Mouse (Mus musculus): Measurements from ENCODE around the gene Hmga2.

The Hmga2 gene

DNA sequence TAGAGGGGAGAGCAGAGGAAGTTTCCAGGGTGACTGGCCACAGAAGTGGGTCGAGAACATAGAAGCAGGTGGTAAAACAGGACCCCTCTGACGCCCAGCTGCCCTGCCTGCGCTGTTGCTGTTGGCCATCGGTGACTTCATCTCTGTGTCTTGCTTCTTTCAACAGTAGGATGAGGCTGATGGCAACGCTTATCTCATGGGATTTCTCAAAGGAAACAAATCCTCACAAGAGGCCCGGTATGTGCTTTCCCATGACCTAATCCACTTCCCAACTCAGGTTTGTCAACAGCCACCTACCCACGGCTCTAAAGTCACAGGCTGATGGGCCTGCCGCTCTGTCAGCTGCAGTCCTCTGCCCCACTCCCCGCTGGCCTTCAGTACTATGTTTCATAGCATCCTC is 52.3 kb downstream of the Hmga2 start:
- DNase-seq (ENCODE audit: low spot score): no peak

DNA sequence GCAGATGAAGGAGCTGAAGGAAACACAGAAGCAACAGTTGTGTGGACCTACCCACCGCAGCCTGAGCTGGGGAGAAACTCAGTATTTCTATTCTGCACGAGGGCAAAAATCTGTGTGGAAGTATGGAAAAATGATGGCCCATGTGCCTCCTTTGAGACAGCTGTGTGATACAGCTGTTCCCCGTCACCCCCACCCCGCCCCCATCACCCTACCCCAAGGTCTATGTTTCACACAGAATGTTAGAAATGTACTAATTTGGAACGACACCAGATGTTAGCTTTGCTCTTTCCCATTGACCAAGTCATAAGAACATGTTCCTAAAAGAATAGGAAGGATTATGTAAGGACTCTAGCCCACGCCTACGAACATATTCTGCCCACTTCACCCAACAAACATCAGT is 53.0 kb downstream of the Hmga2 start:
- no peak for DNase-seq (ENCODE audit: low spot score)

DNA sequence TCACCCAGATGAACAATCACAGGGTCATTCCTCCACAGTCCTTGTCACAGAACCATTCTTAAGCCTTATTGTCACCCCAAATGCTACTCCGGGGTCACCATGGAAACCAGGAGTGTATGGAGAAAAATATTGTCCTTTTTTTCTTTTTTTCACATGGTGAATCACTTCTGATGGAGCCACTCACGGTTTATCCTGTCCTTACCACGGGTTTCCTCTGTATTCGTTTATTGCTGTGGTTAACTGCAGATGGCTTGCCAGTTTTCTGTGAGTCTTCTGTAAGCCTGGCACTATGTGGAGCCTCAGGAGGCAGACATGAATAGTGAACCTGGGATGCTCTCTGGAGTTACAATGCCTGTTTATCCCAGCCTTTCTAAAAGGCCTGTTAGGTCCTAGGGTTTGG is 53.4 kb downstream of the Hmga2 start:
- DNase-seq (ENCODE audit: low spot score): no peak

DNA sequence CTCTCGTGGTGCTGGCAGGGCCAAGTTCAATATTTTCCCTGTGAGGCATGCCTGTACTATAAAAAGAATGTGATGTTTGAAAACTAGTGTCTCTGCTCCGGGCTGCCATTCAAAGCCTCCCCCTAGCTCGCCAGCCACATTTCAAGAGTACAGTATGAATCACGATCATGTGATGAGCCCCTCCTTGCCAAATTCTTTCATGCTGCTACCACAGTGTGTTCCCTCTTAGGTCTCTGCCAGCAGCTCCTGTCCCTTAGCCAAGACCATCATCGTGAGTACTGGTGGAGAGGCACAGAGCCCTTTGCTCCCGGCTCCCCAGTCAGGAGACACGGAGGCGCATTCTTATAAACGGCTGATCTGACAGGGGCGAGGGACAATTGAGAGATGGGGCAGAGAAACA is 54.2 kb downstream of the Hmga2 start:
- peak; percentile 77 for DNase-seq (ENCODE audit: low spot score)

DNA sequence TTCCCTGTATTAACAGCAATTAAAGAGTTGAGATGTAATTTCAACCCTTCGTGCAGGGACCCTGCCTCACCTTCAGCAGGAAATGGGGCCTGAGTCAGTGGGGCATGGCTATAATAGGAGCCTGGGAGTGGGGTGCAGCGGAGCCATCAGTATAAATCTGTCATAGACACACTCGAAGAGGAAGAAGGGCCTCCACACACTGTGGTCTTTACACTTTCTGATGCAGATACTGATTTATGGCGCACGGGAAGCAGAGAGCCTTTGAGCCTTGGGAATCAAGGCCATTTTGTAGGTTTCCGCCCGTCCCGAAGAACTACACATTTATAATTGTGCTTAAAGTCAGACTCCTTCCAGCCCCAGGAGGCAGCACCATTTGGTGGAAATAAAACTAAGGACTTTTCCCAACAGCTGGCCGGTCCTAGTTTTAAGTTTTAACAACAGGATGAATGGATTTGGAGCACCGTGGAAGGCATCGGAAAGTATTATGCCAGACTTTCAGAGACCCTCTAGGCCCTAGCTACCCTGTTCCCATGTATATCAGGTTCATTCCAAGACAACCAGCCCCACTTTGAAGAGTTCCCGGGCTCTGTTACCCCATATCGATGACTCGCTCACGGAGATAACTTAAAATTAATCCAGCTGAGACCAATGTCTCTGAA is 55.2 kb downstream of the Hmga2 start:
- DNase-seq (ENCODE audit: low spot score): no peak

DNA sequence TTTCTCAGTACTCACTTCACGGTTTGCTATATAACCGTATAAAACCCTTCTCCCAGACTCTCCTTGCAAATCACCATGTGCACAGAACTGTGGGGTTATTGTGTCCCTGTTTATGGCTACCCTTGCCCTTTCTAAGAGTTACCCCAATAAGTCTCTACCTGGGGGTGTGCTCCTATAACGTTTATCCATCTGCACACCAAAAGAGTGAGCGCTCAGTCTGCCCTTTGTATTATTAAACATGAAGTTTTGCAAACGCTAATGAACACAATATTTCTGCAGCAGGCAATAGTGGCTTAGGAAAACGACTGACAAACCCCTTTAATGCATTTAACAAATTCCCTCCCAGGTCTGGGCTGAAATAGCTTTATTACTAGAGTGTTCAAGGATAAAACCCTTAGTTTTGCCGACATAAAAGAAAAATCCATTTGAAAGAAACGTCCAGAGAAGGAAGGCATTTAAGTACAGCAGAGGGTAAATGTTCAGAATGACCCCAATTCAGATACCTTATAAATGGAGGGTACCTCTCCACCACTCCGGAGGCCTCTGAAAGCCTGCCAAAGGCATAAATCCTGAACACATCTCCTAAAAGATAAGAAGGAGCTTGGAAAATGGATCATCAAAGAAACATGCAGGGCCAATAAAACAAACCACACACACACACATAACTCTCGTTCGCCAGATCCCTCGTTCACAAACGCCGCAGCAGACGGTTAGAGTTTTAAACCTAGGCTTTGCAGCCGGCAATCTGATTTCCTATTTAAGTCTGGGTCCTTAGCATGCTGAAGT is 57.3 kb downstream of the Hmga2 start:
- no peak for DNase-seq (ENCODE audit: low spot score)

DNA sequence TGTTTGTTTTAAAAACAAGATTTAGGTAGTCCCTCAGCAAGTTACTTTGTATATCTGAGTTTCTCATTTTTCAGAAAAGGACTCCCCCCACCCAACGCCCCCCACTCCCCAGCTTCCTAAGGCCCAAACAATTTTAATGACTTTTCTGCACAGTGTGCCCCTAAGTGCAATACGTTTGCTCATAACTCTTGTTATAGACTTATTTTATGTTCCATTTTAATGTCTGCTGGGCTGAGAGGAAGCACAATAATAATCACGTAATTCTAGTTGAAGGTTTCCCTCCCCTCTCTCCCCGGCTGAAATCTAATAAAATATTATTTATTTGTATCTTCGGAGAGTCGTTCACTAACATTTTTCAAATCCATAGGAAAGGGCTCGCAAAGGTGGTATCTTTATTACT is 58.1 kb downstream of the Hmga2 start:
- DNase-seq (ENCODE audit: low spot score): no peak

DNA sequence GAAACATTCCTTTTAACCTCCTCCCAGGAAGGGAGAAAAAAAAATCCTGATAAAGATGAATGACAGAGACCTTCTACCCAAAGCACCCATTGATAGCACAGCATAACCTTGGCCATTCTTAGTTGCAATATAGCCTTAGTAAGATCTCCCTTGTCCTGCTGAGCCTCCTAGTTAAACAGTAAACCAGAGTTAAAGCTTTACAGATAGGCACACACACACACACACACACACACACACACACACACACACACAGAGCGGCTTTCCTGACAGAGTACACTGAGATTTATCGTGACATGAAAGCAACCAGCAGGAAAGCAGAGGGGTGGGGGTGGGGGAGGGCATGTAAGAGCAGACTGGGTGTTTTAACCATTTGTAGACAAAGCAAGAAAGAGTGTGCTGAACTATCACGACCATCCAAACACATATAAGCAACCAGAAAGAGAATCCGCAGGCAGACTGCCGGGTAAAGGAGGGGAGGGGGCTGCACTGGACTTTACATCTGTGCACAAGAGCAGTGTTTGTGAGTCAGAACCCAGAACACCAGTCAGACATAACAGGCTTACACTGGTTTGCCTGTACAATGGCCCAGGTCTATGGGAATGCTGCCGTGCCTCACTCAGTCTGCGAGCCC is 58.7 kb downstream of the Hmga2 start:
- no peak for DNase-seq (ENCODE audit: low spot score)

DNA sequence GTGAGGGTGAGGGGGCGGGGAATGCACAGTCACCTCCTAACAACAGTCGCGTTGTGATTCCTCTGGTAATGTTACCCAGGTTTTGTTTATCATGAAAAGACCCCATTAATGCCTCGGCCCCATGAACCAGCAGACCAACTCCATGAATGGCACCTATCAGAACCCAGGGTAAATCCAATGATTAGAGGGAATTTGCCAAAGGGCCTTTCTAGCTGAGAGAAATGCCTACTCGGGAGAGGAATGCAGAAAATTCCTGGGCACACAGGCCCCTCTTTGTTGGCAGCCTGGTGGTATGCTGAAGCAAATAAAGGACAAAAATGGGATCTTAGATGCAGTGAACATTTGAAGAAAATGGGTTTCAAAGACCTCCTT is 59.2 kb downstream of the Hmga2 start:
- no peak for DNase-seq (ENCODE audit: low spot score)

DNA sequence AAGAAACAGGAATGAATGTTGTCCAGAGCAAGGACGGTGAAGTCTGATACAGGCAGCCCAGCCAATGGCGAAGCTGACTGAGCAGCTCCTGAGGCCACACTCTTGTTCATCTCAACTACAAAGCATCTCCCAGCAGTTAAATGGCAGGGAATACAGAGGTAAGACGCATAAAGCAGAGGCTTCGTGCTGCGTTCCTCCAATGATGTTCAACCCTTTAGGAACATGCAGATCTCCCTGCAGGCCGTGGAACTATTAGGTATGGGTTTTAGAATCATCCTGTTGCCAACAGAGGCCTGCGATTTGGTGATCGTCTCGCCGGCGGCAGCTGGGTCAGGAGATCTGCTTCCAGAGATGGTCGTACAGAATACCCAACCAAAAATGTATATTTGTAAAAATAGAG is 59.6 kb downstream of the Hmga2 start:
- no peak for DNase-seq (ENCODE audit: low spot score)

DNA sequence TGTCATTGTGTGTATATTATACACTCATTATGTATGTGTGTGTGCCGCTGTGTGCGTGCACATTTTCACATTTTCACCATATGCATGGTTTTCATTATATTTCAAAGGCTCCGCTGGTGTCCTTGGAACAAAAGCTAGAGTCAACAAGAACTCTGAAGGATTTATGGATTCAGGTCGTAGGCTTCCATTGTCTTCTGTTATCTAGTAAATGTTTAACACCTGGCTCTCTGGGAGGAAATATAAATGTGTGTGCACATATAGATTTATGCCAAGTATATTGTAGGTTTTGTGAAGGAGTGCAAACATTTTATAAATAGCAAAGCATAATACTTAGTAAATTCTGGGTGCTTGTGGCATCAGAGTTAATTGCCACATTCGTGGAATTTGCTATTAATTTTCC is 64.1 kb downstream of the Hmga2 start:
- DNase-seq (ENCODE audit: low spot score): no peak

DNA sequence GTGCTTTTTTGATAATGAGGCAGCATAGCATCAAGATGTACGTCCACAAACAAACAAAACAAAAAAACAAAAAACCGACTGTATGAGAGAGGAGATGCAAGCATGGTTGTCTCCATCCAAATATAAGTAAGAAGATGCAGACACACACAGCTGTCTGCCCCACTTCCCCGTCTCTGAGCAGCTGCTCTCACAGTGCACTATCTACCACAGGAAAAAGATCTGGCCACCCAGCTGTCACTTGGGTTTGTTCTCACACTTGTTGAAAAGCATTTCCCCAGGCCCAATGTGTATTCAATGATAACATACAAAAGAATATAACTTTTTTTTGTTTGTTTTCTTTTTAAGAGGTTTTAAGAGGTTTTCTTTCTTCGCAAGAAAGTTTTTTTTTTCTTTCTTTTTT is 65.3 kb downstream of the Hmga2 start:
- no peak for DNase-seq (ENCODE audit: low spot score)

DNA sequence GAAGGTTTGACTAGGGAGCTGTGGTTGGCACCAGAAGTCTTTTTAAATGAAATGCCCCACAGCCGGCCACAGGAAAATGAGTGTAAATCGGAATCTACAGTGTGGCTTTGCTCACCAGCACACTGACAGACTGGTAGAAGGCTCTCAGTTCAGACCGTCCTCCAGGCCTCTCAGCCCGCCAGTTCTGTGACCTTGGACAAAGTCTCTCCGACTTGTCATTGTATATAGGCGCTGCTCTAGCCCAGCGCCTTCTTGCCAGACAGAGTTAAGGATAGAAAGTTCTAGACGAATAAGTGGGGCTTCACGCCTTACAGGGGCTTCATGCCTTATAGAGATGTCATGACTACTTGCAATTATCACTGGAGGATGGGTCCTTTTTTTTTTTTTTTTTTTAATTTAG is 67.1 kb downstream of the Hmga2 start:
- no peak for DNase-seq (ENCODE audit: low spot score)

DNA sequence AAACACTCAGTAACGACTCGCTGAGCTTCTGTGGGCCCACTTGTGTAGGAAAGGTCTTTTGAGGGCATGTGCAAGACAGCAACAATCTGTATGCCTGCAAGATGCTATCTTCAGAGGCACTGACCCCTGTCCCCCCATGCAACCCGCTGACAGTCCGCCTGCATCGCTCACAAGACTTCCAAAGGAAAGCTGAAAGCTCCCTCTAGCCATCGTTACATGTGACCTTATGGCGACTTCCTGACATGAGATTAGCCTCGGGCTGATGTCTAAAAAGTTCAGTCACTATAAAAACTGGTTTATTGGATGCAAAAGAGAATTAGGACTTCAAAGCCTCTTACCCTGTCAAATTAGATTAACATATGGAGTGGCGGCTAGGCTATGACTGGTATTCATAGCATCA is 69.0 kb downstream of the Hmga2 start:
- no peak for DNase-seq (ENCODE audit: low spot score)

DNA sequence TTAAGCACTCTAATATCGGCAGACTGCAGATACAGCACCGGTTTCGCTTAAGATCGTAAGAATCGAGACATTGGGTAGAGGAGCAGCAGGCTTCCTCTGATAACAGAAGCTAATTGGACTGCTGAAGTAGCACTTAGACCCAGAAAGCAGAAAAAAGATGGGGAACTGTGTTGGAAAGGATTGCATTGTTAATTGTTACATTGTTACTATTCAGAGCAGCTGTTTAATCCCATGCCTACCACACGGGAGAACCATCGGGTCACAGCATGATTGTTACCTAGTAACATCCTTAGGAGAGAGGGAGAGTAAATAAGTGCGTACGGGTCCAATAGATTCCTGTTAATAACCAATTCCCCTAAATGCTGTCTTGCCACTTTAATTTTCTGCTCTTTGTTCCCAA is 70.2 kb downstream of the Hmga2 start:
- DNase-seq (ENCODE audit: low spot score): no peak

DNA sequence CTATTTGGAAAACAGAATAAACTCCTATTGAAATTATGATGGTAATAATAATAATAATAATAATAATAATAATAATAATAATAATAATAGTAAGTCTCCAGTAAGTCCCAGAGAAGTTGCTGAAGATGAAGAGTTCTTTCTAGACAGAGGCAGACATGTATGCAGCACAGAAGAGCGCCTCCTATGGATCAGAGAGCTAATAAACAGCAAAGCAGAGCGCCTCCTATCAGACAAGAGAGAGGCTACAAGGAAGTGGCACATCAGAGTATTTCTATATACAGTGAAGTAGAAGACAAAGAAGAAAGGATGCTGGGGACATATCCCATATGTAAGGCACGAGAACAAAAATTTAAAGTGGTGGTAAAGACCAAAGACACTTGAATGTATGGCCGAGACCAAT is 70.9 kb downstream of the Hmga2 start:
- DNase-seq (ENCODE audit: low spot score): no peak

DNA sequence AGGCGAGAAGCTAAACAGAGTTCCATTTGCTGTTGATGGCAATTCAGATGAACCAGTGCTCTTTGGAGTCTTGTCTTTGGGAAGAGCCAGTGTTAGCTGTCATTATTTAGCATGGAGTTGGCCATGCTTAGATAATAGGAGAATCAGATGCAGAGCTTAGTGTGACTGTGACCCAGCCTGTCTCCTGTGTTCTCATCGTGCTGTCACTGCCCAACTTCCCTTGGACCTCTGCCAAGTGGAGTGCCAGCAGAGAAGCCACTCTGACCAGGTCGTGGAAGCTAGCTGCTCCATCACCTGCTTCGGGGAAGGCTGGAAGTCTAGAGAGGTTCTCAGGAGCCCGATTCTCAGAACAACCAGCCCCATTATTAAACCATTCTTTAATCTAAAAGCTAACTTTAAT is 73.3 kb downstream of the Hmga2 start:
- no peak for DNase-seq (ENCODE audit: low spot score)

DNA sequence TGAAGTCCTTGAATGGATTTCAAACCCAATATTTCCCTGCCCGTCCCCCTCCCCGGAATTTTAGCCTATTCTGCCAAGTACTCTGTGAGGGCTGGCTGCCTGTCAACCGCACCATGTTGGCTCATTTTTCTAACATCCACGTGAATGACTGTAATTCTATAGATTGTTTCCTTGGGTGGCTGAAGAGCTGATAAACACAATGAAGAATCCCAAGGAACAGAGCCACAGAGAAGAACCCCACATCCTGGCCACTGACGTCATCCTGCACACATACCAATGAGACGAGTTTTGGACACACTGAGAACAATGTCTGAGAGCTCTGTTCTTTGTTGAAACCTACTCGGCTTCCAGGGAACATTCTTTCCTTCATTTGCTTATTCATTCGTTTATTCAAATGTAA is 74.5 kb downstream of the Hmga2 start:
- no peak for DNase-seq (ENCODE audit: low spot score)

DNA sequence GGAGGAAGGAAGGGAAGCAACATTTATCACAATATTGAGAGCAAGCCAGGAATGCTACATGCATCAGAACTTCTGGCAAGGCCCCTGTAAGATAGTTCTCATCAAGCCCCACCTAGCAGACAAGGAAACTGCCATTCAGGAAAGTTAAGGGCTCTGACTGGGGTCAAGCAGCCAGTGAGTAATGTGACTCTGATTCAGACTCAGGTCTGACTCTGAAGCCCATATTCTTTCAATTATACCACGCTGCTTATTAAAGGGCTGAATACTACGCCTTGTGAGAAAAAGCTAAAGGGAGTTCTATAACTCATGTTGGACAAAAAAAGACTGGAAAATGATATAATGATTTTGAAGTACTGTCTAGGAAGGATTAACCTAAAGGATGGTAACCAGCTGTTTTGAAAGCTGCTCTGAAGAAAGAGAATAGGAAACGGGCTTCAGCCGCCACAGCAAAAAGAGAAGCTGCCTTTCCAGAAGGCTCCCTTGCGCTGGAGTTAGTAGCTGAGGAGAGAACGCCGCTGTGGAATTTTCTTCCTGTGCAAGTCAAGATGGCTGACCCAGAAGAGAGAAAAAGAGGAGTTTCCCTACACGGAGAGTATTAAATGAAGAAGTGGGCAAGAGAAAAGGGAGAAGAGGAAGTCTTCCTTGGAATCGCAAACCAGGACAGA is 76.3 kb downstream of the Hmga2 start:
- DNase-seq (ENCODE audit: low spot score): no peak

DNA sequence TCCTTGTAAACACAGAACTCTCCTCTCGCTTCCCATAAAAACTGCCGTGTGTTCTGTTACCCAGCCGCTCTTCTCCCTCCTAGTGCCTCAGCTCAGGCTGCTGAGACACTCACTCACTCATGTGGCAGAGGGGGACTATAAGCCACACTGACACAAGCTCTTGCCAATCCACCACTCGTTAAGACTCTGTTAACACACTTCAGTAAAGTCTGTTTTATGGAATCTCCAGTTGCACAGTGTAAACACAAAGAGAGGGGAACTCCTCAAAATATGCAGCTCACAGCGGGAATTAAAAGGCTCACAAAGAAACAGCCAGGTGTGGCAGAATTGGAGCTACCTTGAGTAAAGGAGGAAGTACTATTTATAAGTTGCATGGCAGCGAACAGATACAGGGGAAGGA is 77.5 kb downstream of the Hmga2 start:
- DNase-seq (ENCODE audit: low spot score): no peak

DNA sequence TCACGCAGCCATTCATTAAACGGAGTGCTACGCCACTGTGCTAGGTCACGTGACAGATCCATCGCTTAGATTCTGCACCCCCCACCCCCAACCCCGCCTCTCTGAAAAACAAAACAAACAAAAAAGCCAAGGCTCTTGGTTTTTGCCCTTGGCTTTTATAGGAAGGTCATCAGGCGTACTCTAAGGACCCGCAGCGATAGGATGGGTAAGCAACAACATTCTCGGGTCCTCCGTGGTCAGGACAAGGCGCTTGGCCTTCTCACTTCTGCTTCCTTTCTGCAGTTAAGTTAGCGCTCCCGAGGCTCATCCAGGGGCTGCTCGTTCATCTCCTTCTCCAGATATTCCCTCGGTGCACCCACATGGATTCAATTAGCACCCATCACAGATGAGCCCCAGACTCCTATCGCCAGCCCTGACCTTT is 79.0 kb downstream of the Hmga2 start:
- DNase-seq (ENCODE audit: low spot score): no peak

DNA sequence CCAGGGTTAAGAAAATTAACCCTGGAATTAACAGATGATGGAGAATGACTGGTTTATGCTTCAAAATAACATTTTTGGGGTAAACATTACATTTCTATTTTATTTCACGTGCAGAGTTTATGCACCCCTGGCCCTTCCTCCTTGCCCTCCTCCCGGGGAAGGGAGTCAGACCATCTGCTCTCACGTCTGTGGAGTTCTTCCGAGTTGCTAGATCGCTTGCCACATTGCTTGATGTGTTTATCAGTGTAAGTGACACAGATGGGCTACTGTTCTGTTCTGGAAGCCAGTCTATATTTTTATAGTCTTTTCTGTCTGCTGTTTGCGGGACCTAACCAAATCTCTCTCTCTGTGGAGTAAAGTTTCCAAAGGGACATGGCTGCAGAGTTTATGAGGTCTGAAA is 80.7 kb downstream of the Hmga2 start:
- DNase-seq (ENCODE audit: low spot score): no peak

DNA sequence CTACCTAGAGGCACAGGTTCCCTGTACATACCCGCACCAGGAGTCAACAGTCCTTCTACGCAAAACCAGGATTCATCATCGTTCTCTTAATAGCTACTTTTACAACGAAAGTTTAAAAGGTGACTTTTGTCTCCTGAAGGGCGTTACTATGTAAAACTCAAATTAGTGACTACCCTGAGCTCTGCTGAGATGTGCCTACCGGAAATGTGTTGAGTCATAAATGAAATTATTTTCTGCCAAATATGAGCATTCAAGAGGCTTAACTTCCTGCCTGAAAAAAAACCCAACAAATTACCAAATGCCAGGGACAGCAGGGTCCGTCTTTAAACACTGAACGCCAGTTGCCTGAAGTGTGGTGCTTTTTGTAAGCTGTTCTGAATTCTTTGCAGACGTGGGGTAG is 81.5 kb downstream of the Hmga2 start:
- DNase-seq (ENCODE audit: low spot score): no peak

Data from ovary, adult 18-20 months (tissue).